Mouse (Mus musculus) lung, postnatal 36 days (tissue): Measurements from ENCODE around the gene Trib3.

Experiments
- DNase-seq: peaks from one replicate; pipeline ENCODE4 v3.0.0; 2022; ENCODE audit warnings: mixed read lengths

Gene Trib3

DNA sequence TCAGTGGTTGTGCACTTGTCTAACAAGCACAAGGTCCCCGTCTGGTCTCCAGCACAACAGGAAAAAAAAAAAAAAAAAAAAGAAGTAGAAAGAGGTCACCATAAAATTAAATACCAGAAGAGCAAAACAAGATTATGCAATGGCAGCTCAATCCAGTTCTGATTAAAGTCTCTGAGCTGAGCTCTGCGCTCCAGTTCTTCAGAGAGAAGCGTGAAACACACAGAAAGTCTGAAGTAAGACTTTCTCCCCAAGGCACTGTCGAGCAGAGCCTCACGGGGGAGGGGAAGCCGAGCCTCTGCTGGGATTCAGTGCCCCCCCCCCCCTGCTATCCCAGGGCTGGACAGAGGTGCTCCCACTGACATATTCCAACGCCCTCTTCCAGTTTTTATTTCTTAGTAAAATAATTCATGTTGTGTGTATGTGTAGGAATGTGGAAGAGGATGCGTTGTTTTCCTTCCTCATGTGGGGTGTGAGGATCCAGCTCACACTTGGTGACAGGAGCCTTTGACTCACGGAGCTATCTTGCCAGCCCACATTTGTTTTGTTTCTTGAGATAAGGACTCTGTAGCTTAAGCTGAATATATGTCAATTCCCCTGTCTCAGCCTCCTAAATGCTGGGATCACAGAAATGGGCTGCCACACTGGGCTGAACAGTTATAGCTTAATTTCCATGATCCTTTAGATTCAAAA lies 3.1 kb upstream of the Trib3 start:
- no peak for DNase-seq

DNA sequence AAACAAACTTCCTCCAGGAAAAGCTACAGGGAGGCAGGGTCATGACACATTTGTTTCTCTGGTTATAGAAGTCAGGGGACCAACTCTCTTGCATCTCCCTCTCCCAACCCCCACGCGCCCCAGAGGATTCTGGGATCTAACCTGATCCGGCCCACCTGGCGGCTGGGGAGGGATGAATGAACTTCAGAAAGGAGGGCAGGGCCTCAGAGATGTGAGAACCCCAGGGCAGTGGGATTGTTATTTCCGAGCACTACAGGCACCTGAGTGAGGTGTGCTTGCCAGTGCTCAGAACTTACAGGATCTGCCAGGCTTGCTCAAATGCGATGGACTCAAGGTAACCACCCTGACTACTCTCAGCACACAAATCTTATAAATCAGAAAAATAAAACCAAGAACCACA lies 1.6 kb upstream of the Trib3 start:
- no peak for DNase-seq

DNA sequence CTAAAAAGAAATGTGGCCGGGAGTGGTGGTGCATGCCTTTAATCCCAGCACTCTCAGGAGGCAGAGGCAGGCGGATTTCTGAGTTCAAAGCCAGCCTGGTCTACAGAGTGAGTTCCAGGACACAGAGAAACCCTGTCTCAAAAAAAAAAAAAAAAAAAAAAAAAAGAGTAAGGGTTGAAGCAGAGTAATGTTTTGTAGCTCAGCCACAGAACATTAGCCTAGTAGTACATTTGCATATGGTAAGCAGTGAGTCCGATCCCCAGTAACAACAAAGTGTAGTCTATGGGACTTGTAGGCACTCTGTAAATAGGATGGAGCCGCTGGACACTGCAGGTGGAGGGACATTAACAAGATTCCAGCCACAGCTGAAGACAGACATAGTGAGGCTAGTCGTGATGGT lies 1.1 kb upstream of the Trib3 start:
- DNase-seq = no peak

DNA sequence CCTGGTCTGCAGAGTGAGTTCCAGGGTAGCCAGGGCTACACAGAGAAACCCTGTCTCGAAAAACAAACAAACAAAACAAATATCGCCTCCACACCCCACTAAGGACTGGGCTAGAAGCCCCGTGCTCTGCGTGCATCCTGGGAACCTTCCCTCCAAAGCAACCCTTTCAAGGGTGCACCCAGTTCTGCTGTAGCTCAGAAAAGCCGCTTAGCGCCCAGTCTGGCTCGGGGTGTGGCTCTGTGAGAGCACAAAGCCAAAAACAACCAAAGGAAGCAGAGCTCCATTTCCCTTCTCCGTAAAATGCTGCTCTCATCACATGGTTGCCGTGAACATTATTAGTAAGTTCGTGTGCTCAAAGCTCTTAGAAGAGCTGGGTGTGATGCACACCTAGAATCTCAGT lies 529 bp upstream of the Trib3 start:
- peak; percentile 62 for DNase-seq

- DNase-seq = no peak
Measured at GRCm38 (mm10) chr2:152339631-152340179, 4.1 kb downstream of the Trib3 start.

DNA sequence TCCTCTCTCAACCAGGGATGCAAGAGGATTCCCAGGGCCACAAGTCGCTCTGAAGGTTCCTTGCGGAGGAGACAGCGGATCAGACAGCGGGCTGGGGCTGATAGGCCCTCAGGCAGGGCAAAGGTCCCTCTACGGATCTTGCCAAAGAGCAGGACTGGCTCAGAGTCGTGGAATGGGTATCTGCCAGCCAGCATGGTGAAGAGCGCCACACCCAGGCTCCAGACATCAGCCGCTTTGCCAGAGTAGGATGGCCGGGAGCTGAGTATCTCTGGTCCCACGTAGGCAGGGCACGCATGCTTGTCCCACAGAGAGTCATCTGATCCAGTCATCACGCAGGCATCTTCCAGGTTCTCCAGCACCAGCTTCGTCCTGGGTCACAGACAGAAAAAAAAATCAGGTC lies 5.5 kb downstream of the Trib3 start:
- no peak for DNase-seq

DNA sequence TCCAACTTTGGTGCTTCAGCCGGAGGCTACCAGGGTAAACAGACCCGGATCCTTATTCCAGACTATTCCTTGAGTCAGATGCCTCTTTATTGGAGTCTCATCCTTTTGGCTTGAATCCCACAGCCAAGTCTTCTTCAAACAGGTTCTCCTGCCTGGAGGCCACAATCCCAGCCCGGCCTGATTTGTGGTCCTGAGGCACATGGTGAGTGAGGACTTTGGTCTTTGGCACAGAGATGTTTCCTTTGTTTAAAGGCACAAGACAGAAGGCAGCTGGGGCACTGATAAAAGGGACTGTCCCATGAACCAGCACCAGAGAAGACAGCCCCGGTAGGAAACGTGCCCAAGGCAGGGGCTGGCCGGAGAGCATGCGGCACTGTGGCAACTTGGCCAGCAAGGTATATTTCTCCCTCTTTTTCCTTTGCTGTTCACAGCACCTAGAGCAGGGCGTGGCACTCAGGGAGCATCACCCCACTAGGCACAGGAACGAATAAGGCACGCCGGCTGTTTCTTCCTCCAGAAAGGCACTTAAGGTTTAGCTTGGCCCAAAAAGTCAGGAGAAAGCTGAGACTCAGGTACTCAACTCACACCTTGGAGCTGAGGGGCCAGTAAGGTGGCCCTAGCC lies 6.1 kb downstream of the Trib3 start:
- DNase-seq = no peak

- peak; percentile 87 for DNase-seq
Measured at GRCm38 (mm10) chr2:152336856-152337255, 7.0 kb downstream of the Trib3 start.

DNA sequence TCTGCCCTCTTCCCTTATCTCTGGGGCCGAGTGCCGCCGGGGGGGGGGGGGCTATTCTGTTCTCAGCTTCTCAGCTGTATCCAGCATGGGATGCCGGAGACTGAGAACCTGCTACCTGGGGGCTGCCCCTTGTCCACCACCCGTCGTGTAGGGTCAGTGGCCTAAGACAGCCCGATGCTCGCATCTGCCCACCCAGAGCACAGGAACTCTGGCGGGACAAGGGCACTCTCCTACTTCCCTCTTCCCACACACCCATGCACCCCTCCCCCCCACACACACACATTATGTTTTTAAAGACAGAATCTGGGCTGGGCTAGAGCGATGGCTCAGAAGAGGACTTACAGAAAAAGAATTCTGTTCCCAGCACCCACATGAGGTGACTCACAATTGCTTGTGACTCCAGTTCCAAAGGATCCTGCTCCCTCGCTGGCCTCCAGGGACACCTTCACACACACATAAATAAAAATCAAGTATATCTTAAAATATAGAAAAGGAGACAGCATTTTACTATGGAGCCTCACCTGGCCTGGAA lies 8.5 kb downstream of the Trib3 start:
- DNase-seq = no peak

DNA sequence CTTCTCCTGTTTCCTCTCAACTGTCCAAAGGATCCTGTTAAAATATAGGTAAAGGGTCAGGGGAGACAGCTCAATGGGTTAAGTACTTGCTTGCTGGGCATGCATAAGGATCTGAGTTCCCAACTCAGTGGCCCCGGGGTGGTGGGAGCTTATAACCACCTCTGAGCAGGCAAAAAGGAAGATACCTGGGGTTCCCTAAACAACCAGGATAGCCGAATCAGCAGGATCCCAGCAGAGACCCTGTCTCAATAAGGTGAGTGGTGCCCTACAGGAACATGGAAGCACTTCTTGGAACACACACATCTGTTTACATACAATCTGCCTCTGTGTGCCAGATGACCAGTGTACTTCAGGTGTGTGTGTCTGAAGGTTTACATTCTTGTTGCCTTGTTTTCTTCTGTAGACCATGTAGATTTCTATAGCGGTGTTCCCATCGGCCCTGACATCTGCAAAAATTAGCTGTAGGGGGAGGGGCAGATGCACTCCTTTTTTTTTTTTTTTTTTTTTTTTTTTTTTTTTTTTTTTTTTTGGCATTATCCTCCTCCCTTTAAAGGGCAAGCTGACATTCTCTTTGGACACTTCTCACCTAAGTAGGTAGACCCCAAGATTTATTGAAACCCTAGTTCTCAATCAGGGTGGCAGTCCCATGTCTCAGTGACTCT lies 10.4 kb downstream of the Trib3 start:
- no peak for DNase-seq

GRCm38 (mm10) chr2:152332101-152332825 lies 11.6 kb downstream of the Trib3 start, which contains the start of gene Rbck1:
Gene Rbck1, minus strand, starts transcription at chr2:152332653.
- peak; percentile 90 for DNase-seq

- no peak for DNase-seq
Measured at GRCm38 (mm10) chr2:152330858-152331423, 12.9 kb downstream of the Trib3 start.

GRCm38 (mm10) chr2:152327980-152328379 lies 15.9 kb downstream of the Trib3 start:
- peak; percentile 53 for DNase-seq

DNA sequence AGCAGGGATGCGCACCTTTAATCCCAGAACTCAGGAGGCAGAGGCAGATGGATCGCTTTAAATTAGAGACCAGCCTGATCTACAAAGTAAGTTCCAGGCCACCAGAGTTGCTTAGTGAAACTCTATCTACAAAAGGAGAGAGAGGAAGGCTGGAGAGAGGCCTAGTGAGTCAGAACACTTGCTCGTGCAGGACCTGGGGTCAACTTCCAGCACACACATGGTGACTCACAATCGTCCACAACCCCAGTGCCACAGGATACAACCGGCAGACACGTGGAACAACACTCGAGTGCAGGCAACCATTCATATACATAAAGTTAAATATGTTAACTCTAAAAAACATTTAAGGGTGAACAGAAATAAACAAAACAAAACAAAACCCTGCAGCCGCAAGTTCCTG lies 17.2 kb downstream of the Trib3 start:
- DNase-seq = no peak

GRCm38 (mm10) chr2:152326157-152326556 lies 17.7 kb downstream of the Trib3 start:
- DNase-seq = no peak

DNA sequence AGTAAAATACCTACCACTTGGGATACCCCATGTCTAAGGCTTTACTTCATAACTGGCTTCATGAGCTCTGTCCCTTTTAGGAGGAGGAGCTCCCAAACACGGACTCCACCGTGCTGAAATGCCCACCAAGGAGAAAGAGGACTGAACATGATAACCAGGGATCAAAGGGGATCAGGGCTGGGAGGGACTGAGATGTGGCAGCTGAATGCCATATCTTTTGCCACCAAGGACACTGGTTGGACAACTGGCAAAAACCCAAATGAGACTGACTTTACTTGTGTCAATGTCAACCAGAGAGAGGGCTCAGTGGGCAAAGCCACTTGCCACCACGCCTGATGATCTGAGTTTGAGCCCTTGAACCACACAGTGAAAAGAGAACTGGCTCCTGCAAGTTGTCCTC lies 19.0 kb downstream of the Trib3 start:
- no peak for DNase-seq

DNA sequence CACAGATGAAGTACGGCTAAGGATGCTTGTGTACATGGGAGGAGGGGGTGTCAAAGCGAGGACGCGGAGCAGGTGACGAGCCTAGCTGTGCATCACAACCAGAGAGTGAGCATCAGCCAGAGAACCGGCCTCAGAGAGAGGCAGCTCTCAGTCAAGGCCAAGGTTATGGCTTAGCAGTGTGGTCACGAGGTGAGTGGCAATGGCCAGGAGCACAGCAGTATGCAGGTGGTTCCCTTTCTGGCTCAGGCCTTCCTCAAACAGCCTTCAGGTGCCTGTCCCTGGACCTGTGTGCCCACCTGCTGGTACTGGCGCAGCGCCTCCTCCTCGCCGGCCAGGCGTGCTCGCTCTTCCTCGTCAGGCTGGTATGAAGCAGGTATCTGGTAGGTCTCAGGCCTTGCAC lies 19.9 kb downstream of the Trib3 start:
- DNase-seq = no peak

GRCm38 (mm10) chr2:152322198-152322597 lies 21.6 kb downstream of the Trib3 start:
- no peak for DNase-seq

- no peak for DNase-seq
Measured at GRCm38 (mm10) chr2:152321558-152321957, 22.3 kb downstream of the Trib3 start.

GRCm38 (mm10) chr2:152317054-152317453 lies 26.8 kb downstream of the Trib3 start:
- DNase-seq = no peak

GRCm38 (mm10) chr2:152313926-152314325 lies 29.9 kb downstream of the Trib3 start:
- DNase-seq = no peak

- no peak for DNase-seq
Measured at GRCm38 (mm10) chr2:152312996-152313395, 30.8 kb downstream of the Trib3 start.

DNA sequence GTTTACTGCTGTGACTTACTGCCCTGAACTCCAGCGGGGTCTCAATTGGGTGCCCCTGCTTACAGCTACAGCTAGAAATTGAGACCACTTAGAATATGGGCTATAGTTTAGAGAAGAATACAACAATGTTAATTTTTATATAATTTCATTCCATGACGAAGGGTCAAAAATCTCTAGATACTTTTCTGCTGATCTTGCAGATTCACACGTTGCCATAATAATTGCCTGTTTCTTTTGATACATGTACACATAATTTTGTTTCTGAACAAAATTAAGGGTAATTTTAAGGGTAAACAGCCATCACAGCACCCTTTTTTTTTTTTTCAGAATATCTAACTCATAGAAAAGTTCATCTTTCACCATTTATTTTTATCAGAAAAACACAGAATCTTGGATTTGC lies 36.6 kb downstream of the Trib3 start:
- DNase-seq = no peak
